Mouse (Mus musculus): ENCODE measurements around the gene Fstl4. TPM values are rescaled to one million over a fixed set of nuclear protein-coding genes. Genes with fewer than 3 reads are reported as not detected.

Fstl4 gene
- total RNA-seq, 2 experiments from 2014 or later = 0.69 TPM; not detected in 1

- ATAC-seq (replicated peaks; ENCODE audit: poor library complexity, severe bottlenecking) = no peak
These were observed 245.2 kb downstream of the Fstl4 start for GRCm38 (mm10) chr11:53009597-53009996.

DNA sequence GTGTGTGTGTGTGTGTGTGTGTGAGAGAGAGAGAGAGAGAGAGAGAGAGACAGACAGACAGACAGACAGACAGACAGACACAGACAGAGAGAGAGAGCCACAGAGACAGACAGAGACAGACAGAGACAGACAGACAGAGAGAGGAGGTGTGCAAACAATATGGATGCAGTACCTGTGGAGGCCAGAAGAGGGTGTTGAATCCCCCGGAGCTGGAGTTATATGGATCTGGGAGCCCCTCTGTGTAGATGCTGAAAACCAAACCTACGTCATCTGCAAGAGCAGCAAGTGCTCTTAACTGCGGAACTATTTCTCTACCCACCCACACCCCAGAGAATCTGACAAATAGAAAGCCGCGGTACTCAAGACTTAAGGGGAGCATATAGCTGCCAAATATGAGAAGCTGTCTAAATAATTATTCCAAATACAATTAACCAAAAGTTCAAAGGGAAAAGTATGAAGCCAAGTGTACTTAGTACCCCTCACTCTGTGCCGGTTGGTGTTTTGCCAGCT lies 247.6 kb downstream of the Fstl4 start:
- no peak for ATAC-seq (replicated peaks; ENCODE audit: poor library complexity, severe bottlenecking)

- ATAC-seq (replicated peaks; ENCODE audit: poor library complexity, severe bottlenecking) = no peak
These were observed 249.5 kb downstream of the Fstl4 start for GRCm38 (mm10) chr11:53013906-53014305.

- ATAC-seq (replicated peaks; ENCODE audit: poor library complexity, severe bottlenecking) = no peak
These were observed 252.1 kb downstream of the Fstl4 start for GRCm38 (mm10) chr11:53016358-53017021.

- ATAC-seq (replicated peaks; ENCODE audit: poor library complexity, severe bottlenecking) = peak; percentile 33; the same call in 1 of the 2 replicates
These were observed 255.1 kb downstream of the Fstl4 start for GRCm38 (mm10) chr11:53019509-53019908.

GRCm38 (mm10) chr11:53024403-53024802 lies 260.0 kb downstream of the Fstl4 start:
- peak; percentile 92 for ATAC-seq (replicated peaks; ENCODE audit: poor library complexity, severe bottlenecking)

DNA sequence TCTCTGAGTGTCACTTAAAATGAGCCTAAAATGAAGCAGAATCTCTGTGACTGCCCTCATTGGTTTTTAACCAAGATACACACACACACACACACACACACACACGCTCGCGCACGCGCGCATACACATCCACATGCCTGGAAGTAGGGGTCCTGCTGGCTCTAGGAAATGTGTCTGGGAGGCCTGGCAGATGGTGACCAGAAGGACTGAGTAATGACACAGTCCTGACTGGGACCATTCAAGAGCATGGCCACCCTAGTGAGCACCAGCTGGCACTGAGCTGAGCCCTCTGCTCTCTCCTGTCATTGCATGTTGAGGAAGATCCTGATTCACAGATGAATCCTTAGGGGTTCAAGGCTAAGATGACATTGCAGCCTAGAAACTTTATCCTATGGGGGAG lies 261.3 kb downstream of the Fstl4 start:
- ATAC-seq (replicated peaks; ENCODE audit: poor library complexity, severe bottlenecking) = no peak

- ATAC-seq (replicated peaks; ENCODE audit: poor library complexity, severe bottlenecking) = no peak
These were observed 264.2 kb downstream of the Fstl4 start for GRCm38 (mm10) chr11:53028421-53029168.

- no peak for ATAC-seq (replicated peaks; ENCODE audit: poor library complexity, severe bottlenecking)
These were observed 267.3 kb downstream of the Fstl4 start for GRCm38 (mm10) chr11:53031777-53032176.

- ATAC-seq (replicated peaks; ENCODE audit: poor library complexity, severe bottlenecking) = peak; percentile 90
These were observed 267.9 kb downstream of the Fstl4 start for GRCm38 (mm10) chr11:53032336-53032735.

DNA sequence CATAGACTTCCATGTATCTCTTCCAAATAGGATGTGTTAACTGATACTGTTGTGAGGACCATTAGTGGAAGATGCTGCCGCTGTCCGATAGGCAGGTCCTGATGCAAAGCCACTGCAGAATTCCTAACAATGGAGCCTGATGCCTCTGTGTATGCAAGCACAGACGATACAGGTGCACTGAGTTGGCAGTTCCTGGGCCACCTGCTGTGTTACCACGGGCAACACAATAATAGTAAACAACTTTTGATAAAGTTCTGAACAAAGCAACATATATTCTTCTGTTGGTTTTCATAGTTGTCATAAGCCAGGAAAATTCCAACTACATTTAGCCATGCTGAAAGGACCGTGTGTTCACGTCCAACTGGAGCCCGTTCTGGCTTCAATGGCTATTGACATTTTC lies 271.0 kb downstream of the Fstl4 start:
- no peak for ATAC-seq (replicated peaks; ENCODE audit: poor library complexity, severe bottlenecking)

GRCm38 (mm10) chr11:53046850-53047249 lies 282.4 kb downstream of the Fstl4 start:
- ATAC-seq (replicated peaks; ENCODE audit: poor library complexity, severe bottlenecking) = no peak

DNA sequence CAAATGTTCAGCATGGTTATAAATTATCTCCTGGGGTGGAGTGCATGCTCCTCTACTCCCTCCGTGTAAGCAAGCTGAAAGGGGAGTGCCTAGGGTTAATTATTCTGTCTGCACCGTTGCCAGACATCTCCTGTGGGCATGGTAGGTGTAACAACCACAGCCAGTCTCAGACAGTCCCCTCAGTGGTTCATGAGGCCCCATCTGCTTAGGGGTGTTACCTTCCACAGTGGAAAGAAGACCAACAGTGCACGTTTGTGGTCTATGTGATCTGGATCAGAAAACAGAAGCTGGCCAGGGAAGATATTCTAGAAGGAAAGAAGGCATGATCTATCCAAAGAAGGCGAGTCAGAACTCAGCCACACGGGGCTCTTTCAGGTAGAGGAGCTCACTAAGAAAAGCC lies 289.7 kb downstream of the Fstl4 start:
- 0 out of 2 replicates have a peak, but pooled peaks have one; percentile 9 for ATAC-seq (replicated peaks; ENCODE audit: poor library complexity, severe bottlenecking)

GRCm38 (mm10) chr11:53055896-53056295 lies 291.5 kb downstream of the Fstl4 start:
- ATAC-seq (replicated peaks; ENCODE audit: poor library complexity, severe bottlenecking) = no peak

GRCm38 (mm10) chr11:53056781-53057180 lies 292.3 kb downstream of the Fstl4 start:
- no peak for ATAC-seq (replicated peaks; ENCODE audit: poor library complexity, severe bottlenecking)

DNA sequence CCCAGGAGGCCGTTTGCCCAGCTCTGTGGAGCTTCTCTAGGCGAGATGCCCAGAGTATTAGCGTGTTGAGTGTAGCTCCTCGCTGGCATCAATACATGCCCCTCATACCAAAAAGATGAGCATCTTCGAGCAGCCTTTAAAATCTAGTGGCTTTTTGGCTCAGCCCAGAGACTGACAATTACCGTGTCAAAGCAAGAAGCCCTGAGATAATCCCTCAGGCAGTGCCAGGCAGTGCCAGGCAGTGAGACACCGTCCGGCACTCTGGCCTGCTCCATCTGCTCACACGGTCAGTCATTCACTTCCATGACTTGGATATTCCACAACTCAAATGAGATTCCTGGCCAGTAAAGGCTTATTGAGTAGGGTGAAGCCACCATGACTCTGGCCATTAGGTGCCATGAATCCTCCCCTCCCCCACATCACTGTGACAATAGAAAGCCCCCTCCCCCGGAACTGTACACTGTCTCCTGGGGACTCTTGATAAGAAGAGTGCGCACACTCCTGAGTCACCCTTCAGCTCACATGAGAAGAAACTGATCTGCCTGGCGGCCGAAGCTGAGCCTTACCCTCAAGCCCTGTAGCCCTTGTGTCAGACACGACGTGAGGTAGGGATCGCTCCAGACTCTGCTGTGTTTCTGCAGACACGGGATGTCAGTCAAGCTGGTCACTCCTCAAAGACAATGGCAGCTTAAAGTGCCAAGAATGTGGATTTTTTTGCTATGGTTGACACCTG lies 293.6 kb downstream of the Fstl4 start:
- ATAC-seq (replicated peaks; ENCODE audit: poor library complexity, severe bottlenecking) = no peak

GRCm38 (mm10) chr11:53058557-53058956 lies 294.1 kb downstream of the Fstl4 start:
- ATAC-seq (replicated peaks; ENCODE audit: poor library complexity, severe bottlenecking) = no peak

- no peak for ATAC-seq (replicated peaks; ENCODE audit: poor library complexity, severe bottlenecking)
These were observed 303.5 kb downstream of the Fstl4 start for GRCm38 (mm10) chr11:53067699-53068478.

DNA sequence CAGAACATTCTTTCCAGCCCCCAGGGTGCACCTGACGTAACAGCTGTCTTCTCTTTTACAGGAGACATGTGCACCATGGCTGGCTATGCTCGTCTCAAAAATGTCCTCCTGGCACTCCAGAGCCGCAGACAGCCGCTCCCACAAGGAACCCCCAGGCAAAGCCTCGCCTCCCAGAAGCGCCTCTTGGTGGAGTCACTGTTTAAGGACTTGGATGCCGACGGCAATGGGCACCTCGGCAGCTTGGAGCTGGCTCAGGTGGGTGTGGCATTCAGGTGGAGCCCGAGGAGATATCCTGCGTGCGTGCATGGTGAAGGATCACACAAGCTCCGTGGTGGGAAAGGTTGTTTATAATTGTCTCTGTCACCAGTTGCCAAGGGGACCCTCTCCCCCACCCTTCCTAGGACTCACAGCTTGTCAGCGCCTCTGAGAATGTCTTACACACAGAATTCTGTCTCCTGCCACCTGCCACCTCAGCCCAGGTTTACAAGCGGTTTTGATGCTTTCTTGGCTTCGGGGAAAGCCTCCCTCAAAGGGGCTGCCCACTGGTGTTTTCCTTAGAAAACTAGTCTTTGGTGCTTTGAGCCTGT lies 304.1 kb downstream of the Fstl4 start:
- ATAC-seq (replicated peaks; ENCODE audit: poor library complexity, severe bottlenecking) = no peak

DNA sequence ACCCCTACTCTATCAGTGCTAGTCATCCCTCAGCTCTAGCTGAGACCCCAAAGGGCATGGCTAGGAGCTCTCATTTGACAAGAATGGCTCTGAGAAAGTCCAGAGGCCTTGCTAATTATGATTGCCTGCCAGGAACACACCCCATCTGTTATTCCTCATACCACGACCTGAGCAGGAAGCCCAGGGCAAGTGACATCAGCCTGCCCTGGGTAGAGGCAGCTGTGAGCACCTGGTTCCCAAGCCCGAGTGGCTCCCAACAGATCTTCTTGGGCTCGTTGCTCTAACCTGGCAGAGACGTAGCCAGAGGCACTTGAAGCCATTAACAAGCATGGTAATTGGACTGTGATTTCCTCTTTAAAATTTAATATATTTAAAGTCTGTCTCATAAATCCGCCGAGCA lies 305.3 kb downstream of the Fstl4 start:
- ATAC-seq (replicated peaks; ENCODE audit: poor library complexity, severe bottlenecking) = no peak
